Mouse (Mus musculus): ENCODE results near the gene Dnaaf2. TPM values are rescaled to one million over a fixed set of nuclear protein-coding genes. Genes with fewer than 3 reads are reported as not detected.

Dnaaf2 gene
- polyA plus RNA-seq (2014; fragmentation: Nextera tagmentation; extraction: Ambion mirVana), result 9.3 and 11.3 TPM in 2 replicates

GRCm38 (mm10) chr12:69198164-69198535 is at the start of gene Dnaaf2:
Dnaaf2 (minus strand) TSS chr12:69198429.
- peak within 1 kb of the TSS; percentile 97 for H3K4me3 ChIP-seq (ENCODE audit: low read depth, low read length)
- DNase-seq (peak; percentile 88), ATAC-seq (ENCODE audit: insufficient read depth) (peak; percentile 30)
- H3K4me2 ChIP-seq, result peak within 1 kb of the TSS; percentile 98
- no peak for TF ChIP-seq CTCF (IDR thresholded peaks at IDR 0.05; ENCODE audit: low read depth)
- no peaks in the 10 kb centered on the region for H3K27me3 ChIP-seq (ENCODE audit: insufficient read depth, low read length)
- peak within 1 kb of the TSS; percentile 81 for H3K9ac ChIP-seq
- peaks cover 34% of the 10 kb centered on the region for H3K36me3 ChIP-seq (ENCODE audit: insufficient read depth)
- no peaks in the 10 kb centered on the region for H3K4me1 ChIP-seq (ENCODE audit: insufficient read depth)
- under 1% methylated on average over 18 of the region's 18 CpGs for WGBS
- H3K27ac ChIP-seq (ENCODE audit: low read depth), result peak within 1 kb of the TSS; percentile 91
- H3K9me3 ChIP-seq (ENCODE audit: low read depth, low read length), result no peaks in the 10 kb centered on the region

DNA sequence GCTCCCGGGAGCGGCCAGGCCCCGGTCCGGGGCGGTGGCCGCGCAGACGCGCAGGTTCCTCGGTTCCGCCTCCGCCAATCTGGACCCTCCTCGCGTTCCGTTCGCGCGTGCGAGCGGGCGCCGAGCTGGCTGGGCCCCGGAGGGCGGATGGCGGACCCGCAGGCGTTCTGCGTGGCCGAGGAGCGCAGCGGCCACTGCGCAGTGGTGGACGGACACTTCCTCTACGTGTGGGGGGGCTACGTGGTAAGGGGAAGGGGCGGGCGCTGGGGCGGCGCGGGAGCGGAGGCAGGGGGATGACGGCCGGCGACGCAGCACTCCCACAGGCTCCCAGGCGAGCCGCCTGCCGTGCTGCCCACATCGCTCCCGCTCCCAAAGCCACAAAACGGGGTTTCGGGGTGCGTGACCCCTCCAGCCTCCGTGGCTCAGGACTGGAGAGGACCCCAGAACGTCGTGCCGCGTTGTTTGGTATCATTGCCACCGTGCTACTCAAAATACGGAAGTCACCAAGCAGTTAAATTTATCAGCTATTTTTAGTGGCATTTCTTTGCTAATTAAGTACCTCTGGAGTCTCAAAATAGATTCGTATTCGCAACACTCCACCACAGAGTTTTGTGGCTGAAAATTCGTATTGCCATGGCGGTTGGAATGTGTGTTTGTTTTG is 43.7 kb upstream of the Dnaaf2 start:
- peak overlapping the region; percentile 75 for H3K4me2 ChIP-seq
- H3K9me3 ChIP-seq (ENCODE audit: low read depth, low read length), result no peaks in the 10 kb centered on the region
- ATAC-seq (ENCODE audit: insufficient read depth), result peak; percentile 96
- peak; percentile 83 for DNase-seq
- no peaks in the 10 kb centered on the region for H3K36me3 ChIP-seq (ENCODE audit: insufficient read depth)
- TF ChIP-seq CTCF (IDR thresholded peaks at IDR 0.05; ENCODE audit: low read depth), result no peak
- no peaks in the 10 kb centered on the region for H3K4me1 ChIP-seq (ENCODE audit: insufficient read depth)
- H3K27me3 ChIP-seq (ENCODE audit: insufficient read depth, low read length), result no peaks in the 10 kb centered on the region
- peak overlapping the region; percentile 78 for H3K27ac ChIP-seq (ENCODE audit: low read depth)
- WGBS, result under 1% methylated on average over 64 of the region's 64 CpGs
- peak overlapping the region; percentile 68 for H3K4me3 ChIP-seq (ENCODE audit: low read depth, low read length)
- H3K9ac ChIP-seq, result peak overlapping the region; percentile 86

GRCm38 (mm10) chr12:69241405-69241770 is 43.2 kb upstream of the Dnaaf2 start:
- TF ChIP-seq CTCF (IDR thresholded peaks at IDR 0.05; ENCODE audit: low read depth), result no peak
- Histone ChIP-seq H3K9ac (peak overlapping the region; percentile 86), H3K4me1 (ENCODE audit: insufficient read depth) (no peaks in the 10 kb centered on the region), H3K4me2 (peak overlapping the region; percentile 75), H3K27ac (ENCODE audit: low read depth) (peak overlapping the region; percentile 78), H3K27me3 (ENCODE audit: insufficient read depth, low read length) (no peaks in the 10 kb centered on the region), H3K9me3 (ENCODE audit: low read depth, low read length) (no peaks in the 10 kb centered on the region), H3K4me3 (ENCODE audit: low read depth, low read length) (peak overlapping the region; percentile 68), H3K36me3 (ENCODE audit: insufficient read depth) (no peaks in the 10 kb centered on the region)
- DNase-seq (no peak), ATAC-seq (ENCODE audit: insufficient read depth) (no peak)
- 0% methylated on average over 3 of the region's 3 CpGs for WGBS

DNA sequence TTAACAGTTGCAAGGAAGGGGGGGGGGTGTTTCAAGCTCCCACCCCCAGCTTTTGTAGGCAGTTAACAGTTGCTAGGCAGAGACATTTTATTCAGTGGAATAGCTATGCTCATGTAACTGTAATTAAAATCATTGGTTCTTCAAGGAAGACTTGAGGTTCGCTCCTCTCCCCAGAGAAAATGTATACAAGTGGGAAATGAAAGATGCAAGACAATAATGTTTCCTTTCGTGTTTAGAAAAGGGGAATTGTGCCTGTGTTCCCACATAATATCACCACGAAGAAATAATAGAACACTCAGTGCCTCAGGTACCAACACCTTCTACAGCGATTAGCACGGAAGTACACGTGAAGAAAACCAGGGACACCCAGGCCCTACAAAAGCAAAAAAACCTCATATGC is 42.6 kb upstream of the Dnaaf2 start, which contains the start of gene Klhdc1:
Klhdc1 (plus strand) TSS at position 301 of the 400 bp plus-strand sequence.
- peak within 1 kb of the TSS; percentile 78 for H3K27ac ChIP-seq (ENCODE audit: low read depth)
- no peaks in the 10 kb centered on the region for H3K9me3 ChIP-seq (ENCODE audit: low read depth, low read length)
- H3K4me1 ChIP-seq (ENCODE audit: insufficient read depth), result no peaks in the 10 kb centered on the region
- peak within 1 kb of the TSS; percentile 75 for H3K4me2 ChIP-seq
- 73% methylated on average over 6 of the region's 6 CpGs for WGBS
- DNase-seq, result no peak
- TF ChIP-seq CTCF (IDR thresholded peaks at IDR 0.05; ENCODE audit: low read depth), result no peak
- no peaks in the 10 kb centered on the region for H3K27me3 ChIP-seq (ENCODE audit: insufficient read depth, low read length)
- no peak for ATAC-seq (ENCODE audit: insufficient read depth)
- peak within 1 kb of the TSS; percentile 68 for H3K4me3 ChIP-seq (ENCODE audit: low read depth, low read length)
- H3K9ac ChIP-seq, result peak within 1 kb of the TSS; percentile 86
- no peaks in the 10 kb centered on the region for H3K36me3 ChIP-seq (ENCODE audit: insufficient read depth)

DNA sequence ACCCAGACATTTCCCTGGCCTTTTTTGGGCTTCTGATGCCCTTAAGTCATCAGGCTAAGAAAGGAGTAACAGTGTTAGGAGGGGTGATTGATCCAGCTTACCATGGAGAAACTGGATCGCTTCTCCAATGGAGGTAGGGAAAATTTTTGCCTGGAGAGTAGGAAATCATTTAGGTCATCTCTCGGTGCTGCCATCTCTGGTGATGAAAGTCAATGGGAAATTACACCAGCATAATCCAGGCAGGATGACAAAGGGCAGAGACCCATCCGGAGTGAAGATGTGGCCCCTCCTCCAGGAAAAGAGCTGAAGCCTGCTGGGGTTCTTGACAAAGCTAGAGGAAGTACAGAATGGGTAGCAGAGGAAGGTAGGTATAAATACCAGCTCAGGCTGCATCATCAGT is 40.1 kb upstream of the Dnaaf2 start:
- no peaks in the 10 kb centered on the region for H3K36me3 ChIP-seq (ENCODE audit: insufficient read depth)
- no peaks in the 10 kb centered on the region for H3K9me3 ChIP-seq (ENCODE audit: low read depth, low read length)
- no peaks in the 10 kb centered on the region for H3K27me3 ChIP-seq (ENCODE audit: insufficient read depth, low read length)
- ATAC-seq (ENCODE audit: insufficient read depth) (no peak), DNase-seq (peak; percentile 34)
- H3K4me1 ChIP-seq (ENCODE audit: insufficient read depth), result no peaks in the 10 kb centered on the region
- no peak overlapping the region for H3K4me3 ChIP-seq (ENCODE audit: low read depth, low read length)
- H3K9ac ChIP-seq, result no peak overlapping the region
- 30% methylated on average over 3 of the region's 3 CpGs for WGBS
- 0 out of 2 replicates have a peak, but pooled peaks have one; percentile 11 for TF ChIP-seq CTCF (IDR thresholded peaks at IDR 0.05; ENCODE audit: low read depth)
- H3K4me2 ChIP-seq, result no peak overlapping the region
- H3K27ac ChIP-seq (ENCODE audit: low read depth), result no peak overlapping the region

DNA sequence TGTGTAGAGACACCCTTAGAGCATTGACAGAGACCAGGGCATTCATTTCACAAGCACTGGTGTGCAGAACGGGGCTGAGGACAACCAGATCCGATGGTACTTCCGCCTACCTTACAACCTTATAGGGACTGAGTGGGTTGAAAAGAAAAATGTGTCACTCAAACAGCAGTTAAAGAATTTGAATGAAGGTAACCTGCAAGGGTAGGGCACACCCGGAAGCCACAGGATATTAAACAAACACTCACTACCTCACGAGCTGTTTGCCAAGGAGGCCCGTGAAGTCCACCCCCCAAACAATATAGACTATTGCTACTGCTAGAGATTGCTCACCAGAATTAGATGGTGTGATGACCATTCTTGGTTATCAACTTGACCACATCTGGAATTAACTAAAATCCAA is 37.6 kb upstream of the Dnaaf2 start:
- no peak overlapping the region for H3K27ac ChIP-seq (ENCODE audit: low read depth)
- H3K9me3 ChIP-seq (ENCODE audit: low read depth, low read length), result no peaks in the 10 kb centered on the region
- no peaks in the 10 kb centered on the region for H3K36me3 ChIP-seq (ENCODE audit: insufficient read depth)
- H3K4me3 ChIP-seq (ENCODE audit: low read depth, low read length), result no peak overlapping the region
- H3K27me3 ChIP-seq (ENCODE audit: insufficient read depth, low read length), result no peaks in the 10 kb centered on the region
- peak; percentile 47; the same call in 1 of the 2 replicates for ATAC-seq (ENCODE audit: insufficient read depth)
- no peak overlapping the region for H3K4me2 ChIP-seq
- peak; percentile 20 for DNase-seq
- no peak overlapping the region for H3K9ac ChIP-seq
- WGBS, result 60% methylated on average over 6 of the region's 6 CpGs
- no peaks in the 10 kb centered on the region for H3K4me1 ChIP-seq (ENCODE audit: insufficient read depth)
- TF ChIP-seq CTCF (IDR thresholded peaks at IDR 0.05; ENCODE audit: low read depth), result no peak

DNA sequence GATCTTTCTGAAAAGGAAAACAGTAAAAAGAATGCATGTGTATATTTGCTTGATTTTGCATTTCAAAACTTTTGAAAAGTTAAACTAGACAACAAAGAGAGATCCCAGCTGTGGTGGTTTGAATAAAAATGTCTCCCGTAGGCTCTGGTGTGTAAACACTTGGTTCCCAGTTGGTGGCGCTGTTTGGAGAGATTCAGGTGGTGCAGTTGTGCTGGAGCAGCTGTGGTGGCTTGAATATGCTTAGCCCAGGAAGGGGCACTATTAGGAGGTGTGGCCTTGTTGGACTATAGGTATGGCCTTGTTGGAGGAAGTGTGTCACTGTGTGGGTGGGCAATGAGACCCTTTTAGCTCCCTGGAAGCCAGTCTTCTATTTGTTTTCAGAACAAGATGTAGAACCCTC is 31.0 kb upstream of the Dnaaf2 start:
- Histone ChIP-seq H3K4me2 (no peak overlapping the region), H3K4me3 (ENCODE audit: low read depth, low read length) (no peak overlapping the region), H3K27me3 (ENCODE audit: insufficient read depth, low read length) (no peaks in the 10 kb centered on the region), H3K9me3 (ENCODE audit: low read depth, low read length) (no peaks in the 10 kb centered on the region), H3K9ac (no peak overlapping the region), H3K27ac (ENCODE audit: low read depth) (no peak overlapping the region), H3K36me3 (ENCODE audit: insufficient read depth) (peaks cover 10% of the 10 kb centered on the region; the same call in 1 of the 2 replicates), H3K4me1 (ENCODE audit: insufficient read depth) (peaks cover 3% of the 10 kb centered on the region; the same call in 1 of the 2 replicates)
- peak; percentile 22; the same call in 1 of the 2 replicates for TF ChIP-seq CTCF (IDR thresholded peaks at IDR 0.05; ENCODE audit: low read depth)
- DNase-seq, result no peak
- WGBS, result 74% methylated on average over 2 of the region's 2 CpGs
- ATAC-seq (ENCODE audit: insufficient read depth), result no peak
